Mouse (Mus musculus): ENCODE data around the gene Dgkz. TPM values are rescaled to one million over a fixed set of nuclear protein-coding genes. Genes with fewer than 3 reads are reported as not detected.

Gene Dgkz
- polyA plus RNA-seq, 1 experiment: 252 TPM

GRCm38 (mm10) chr2:91955875-91956274, 19.8 kb downstream of the Dgkz start:
- no peak for TF ChIP-seq CTCF (IDR thresholded peaks at IDR 0.05; ENCODE audit: insufficient read depth, low read length)
- TF ChIP-seq POLR2A (IDR thresholded peaks at IDR 0.05; ENCODE audit: borderline replicate concordance, extremely low read depth, low read depth, low read length): no peak
- Histone ChIP-seq H3K4me3 (replicated peaks; ENCODE audit: extremely low read depth, low read depth, low read length) (no peak overlapping the region), H3K4me1 (ENCODE audit: control insufficient read depth, insufficient read depth, low read length) (peaks cover 39% of the 10 kb centered on the region)
- no peak for DNase-seq
- 64% methylated on average over 6 of the region's 6 CpGs for WGBS

- TF ChIP-seq POLR2A (IDR thresholded peaks at IDR 0.05; ENCODE audit: borderline replicate concordance, extremely low read depth, low read depth, low read length) (no peak), CTCF (IDR thresholded peaks at IDR 0.05; ENCODE audit: insufficient read depth, low read length) (no peak)
- 40% methylated on average over 4 of the region's 4 CpGs for WGBS
- Histone ChIP-seq H3K4me1 (ENCODE audit: control insufficient read depth, insufficient read depth, low read length) (peaks cover 42% of the 10 kb centered on the region), H3K4me3 (replicated peaks; ENCODE audit: extremely low read depth, low read depth, low read length) (no peak overlapping the region)
- DNase-seq: no peak
Measured at GRCm38 (mm10) chr2:91955121-91955591, 20.5 kb downstream of the Dgkz start.

- no peak overlapping the region for H3K4me3 ChIP-seq (replicated peaks; ENCODE audit: extremely low read depth, low read depth, low read length)
- peaks cover 55% of the 10 kb centered on the region for H3K4me1 ChIP-seq (ENCODE audit: control insufficient read depth, insufficient read depth, low read length)
- TF ChIP-seq CTCF (IDR thresholded peaks at IDR 0.05; ENCODE audit: insufficient read depth, low read length) (no peak), POLR2A (IDR thresholded peaks at IDR 0.05; ENCODE audit: borderline replicate concordance, extremely low read depth, low read depth, low read length) (0 out of 2 replicates have a peak, but pooled peaks have one; percentile 27)
- WGBS: 15% methylated on average over 5 of the region's 5 CpGs
- DNase-seq: peak; percentile 78
Measured at GRCm38 (mm10) chr2:91953825-91954224, 21.8 kb downstream of the Dgkz start.

GRCm38 (mm10) chr2:91950275-91951085, 25.2 kb downstream of the Dgkz start:
- 9% methylated on average over 15 of the region's 15 CpGs for WGBS
- H3K4me1 ChIP-seq (ENCODE audit: control insufficient read depth, insufficient read depth, low read length): peaks cover 62% of the 10 kb centered on the region
- no peak for TF ChIP-seq POLR2A (IDR thresholded peaks at IDR 0.05; ENCODE audit: borderline replicate concordance, extremely low read depth, low read depth, low read length)
- H3K4me3 ChIP-seq (replicated peaks; ENCODE audit: extremely low read depth, low read depth, low read length): peak overlapping the region; percentile 4
- DNase-seq: no peak

DNA sequence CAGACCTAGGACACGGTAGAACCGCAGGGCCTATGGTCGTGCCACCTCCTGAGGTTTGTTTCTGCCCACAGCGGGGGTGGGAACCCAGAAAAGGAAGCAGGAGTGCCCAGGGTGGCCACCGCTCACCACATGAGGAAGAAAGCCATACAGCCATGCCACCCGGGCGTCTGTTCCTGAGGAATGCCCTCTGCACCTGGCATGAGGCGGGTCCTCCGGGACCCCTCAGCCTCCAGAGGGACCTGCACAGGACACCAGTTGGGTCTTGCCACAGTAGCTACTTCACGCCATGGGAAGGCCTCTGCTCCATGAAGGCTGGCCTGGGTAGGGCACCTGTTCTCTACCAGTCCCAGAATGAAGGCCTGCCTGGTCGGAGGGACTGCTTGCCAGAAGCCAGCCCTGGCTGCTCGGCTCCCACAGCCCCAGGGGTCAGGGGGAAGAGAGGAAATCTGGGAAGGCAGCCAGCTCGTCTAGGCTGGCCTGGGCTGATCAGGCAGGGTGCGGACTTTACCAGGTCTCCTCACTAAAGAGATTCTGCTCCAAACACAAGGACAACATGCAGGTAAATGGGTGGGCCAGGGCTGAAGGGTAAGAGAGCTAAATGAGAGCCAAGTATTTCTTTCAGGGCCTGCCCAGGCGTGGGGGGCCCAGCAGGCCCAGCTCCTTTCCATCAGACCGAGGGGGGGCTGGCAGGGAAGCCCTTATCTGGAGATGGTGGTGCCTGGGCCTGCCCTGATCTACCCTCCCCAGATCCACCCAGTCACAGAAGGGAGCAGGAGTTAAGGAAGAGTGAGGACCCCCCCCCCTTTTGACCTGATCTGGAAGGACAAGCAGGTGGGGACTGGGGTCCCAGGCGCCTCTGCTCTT, 26.0 kb downstream of the Dgkz start:
- TF ChIP-seq POLR2A (IDR thresholded peaks at IDR 0.05; ENCODE audit: borderline replicate concordance, extremely low read depth, low read depth, low read length) (no peak), CTCF (IDR thresholded peaks at IDR 0.05; ENCODE audit: insufficient read depth, low read length) (no peak)
- WGBS: 39% methylated on average over 17 of the region's 17 CpGs
- DNase-seq: no peak
- peak overlapping the region; percentile 4 for H3K4me3 ChIP-seq (replicated peaks; ENCODE audit: extremely low read depth, low read depth, low read length)
- peaks cover 60% of the 10 kb centered on the region for H3K4me1 ChIP-seq (ENCODE audit: control insufficient read depth, insufficient read depth, low read length)

- DNase-seq: no peak
Measured at GRCm38 (mm10) chr2:91948792-91949241, 26.8 kb downstream of the Dgkz start.

DNA sequence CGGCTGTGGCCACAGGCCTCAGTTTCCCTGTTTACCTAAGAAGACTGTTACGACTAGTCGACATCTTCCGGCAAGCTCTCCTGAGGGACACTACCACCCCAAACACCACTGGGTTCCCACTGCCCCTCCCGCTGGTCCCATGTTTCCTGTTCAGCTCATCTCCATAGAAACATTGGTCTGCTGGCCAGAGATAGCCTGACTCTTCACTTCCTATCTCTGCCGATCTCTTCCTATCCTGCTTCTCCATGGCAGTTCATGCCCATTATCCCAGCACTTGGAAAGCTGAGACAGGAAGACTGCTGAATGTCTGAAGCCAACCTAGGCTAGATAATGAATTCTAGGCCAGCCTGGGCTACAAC, 27.5 kb downstream of the Dgkz start:
- WGBS: 48% methylated on average over 6 of the region's 6 CpGs
- DNase-seq: no peak

More at GRCm38 (mm10) chr2:91948792-91949241, 26.8 kb downstream of the Dgkz start:
- 39% methylated on average over 3 of the region's 3 CpGs for WGBS
- Histone ChIP-seq H3K4me1 (ENCODE audit: control insufficient read depth, insufficient read depth, low read length) (peaks cover 58% of the 10 kb centered on the region), H3K4me3 (replicated peaks; ENCODE audit: extremely low read depth, low read depth, low read length) (no peak overlapping the region)
- TF ChIP-seq POLR2A (IDR thresholded peaks at IDR 0.05; ENCODE audit: borderline replicate concordance, extremely low read depth, low read depth, low read length): no peak
- TF ChIP-seq CTCF (IDR thresholded peaks at IDR 0.05; ENCODE audit: insufficient read depth, low read length): no peak

GRCm38 (mm10) chr2:91947397-91948150, 28.1 kb downstream of the Dgkz start:
- DNase-seq: no peak
- WGBS: 45% methylated on average over 11 of the region's 11 CpGs

More for the DNA sequence above, 27.5 kb downstream of the Dgkz start:
- Histone ChIP-seq H3K4me3 (replicated peaks; ENCODE audit: extremely low read depth, low read depth, low read length) (peak overlapping the region; percentile 2), H3K4me1 (ENCODE audit: control insufficient read depth, insufficient read depth, low read length) (peaks cover 54% of the 10 kb centered on the region)
- no peak for TF ChIP-seq CTCF (IDR thresholded peaks at IDR 0.05; ENCODE audit: insufficient read depth, low read length)
- TF ChIP-seq POLR2A (IDR thresholded peaks at IDR 0.05; ENCODE audit: borderline replicate concordance, extremely low read depth, low read depth, low read length): no peak

GRCm38 (mm10) chr2:91946836-91947235, 28.8 kb downstream of the Dgkz start:
- 33% methylated on average over 6 of the region's 6 CpGs for WGBS
- no peak overlapping the region for H3K4me3 ChIP-seq (replicated peaks; ENCODE audit: extremely low read depth, low read depth, low read length)
- no peak for DNase-seq
- peaks cover 51% of the 10 kb centered on the region for H3K4me1 ChIP-seq (ENCODE audit: control insufficient read depth, insufficient read depth, low read length)
- TF ChIP-seq POLR2A (IDR thresholded peaks at IDR 0.05; ENCODE audit: borderline replicate concordance, extremely low read depth, low read depth, low read length) (no peak), CTCF (IDR thresholded peaks at IDR 0.05; ENCODE audit: insufficient read depth, low read length) (no peak)

More at GRCm38 (mm10) chr2:91947397-91948150, 28.1 kb downstream of the Dgkz start:
- Histone ChIP-seq H3K4me1 (ENCODE audit: control insufficient read depth, insufficient read depth, low read length) (peaks cover 51% of the 10 kb centered on the region), H3K4me3 (replicated peaks; ENCODE audit: extremely low read depth, low read depth, low read length) (peak overlapping the region; percentile 2)
- TF ChIP-seq POLR2A (IDR thresholded peaks at IDR 0.05; ENCODE audit: borderline replicate concordance, extremely low read depth, low read depth, low read length) (no peak), CTCF (IDR thresholded peaks at IDR 0.05; ENCODE audit: insufficient read depth, low read length) (no peak)
